In genomic region chr3:37274661-37275060, GRCm38 (mm10) we compare ENCODE assay signal across 35 mouse cellular contexts. TPM values are rescaled to one million over a fixed set of nuclear protein-coding genes. Genes with fewer than 3 reads are reported as not detected.
DNase-seq lines count a peak whose midpoint lies in the region; ATAC-seq and TF ChIP-seq lines count a peak whose summit lies in the region.
"Had no signal": no experiment of that assay in that cellular context is flagged by ENCODE, and none has a peak within 500 bp of the region (broad histone marks: within the 10 kb centered on the region; RNA-seq: fewer than 3 reads in every experiment).

No protein-coding gene starts in this region.

- no peak overlapping the region for H3K9ac ChIP-seq in MEL (ENCODE audit: control insufficient read depth, low read depth, low read length, poor library complexity, severe bottlenecking)
- H3K9ac ChIP-seq in liver, embryonic 12.5 days, result no peak overlapping the region
- no peak overlapping the region for H3K9ac ChIP-seq in liver, postnatal 0 days (replicated peaks)
- no peak overlapping the region for H3K9ac ChIP-seq in midbrain, embryonic 15.5 days
- H3K9ac ChIP-seq in kidney, embryonic 15.5 days, result no peak overlapping the region
- H3K9ac ChIP-seq: embryonic facial prominence, embryonic 13.5 days; forebrain, embryonic 12.5 days; hindbrain, embryonic 12.5 days; intestine, embryonic 15.5 days; limb, embryonic 12.5 days; midbrain, embryonic 12.5 days had no signal

- peak; percentile 25 to 72; a peak in 2 of 4 replicates for TF ChIP-seq EP300 in MEL (IDR thresholded peaks at IDR 0.05; ENCODE audit: low read depth in 1 of 2, low read length in 2 of 2)
- peak; percentile 89 for TF ChIP-seq EP300 in liver, postnatal 0 days (IDR thresholded peaks at IDR 0.05; ENCODE audit: low read depth)

- H3K9me3 ChIP-seq in G1E (replicated peaks), result no peaks in the 10 kb centered on the region
- no peaks in the 10 kb centered on the region for H3K9me3 ChIP-seq in MEL (replicated peaks; ENCODE audit: insufficient read depth, low read length)
- no peaks in the 10 kb centered on the region for H3K9me3 ChIP-seq in liver, embryonic 12.5 days (replicated peaks)
- H3K9me3 ChIP-seq in liver, postnatal 0 days (ENCODE audit: low read length), result no peaks in the 10 kb centered on the region
- no peaks in the 10 kb centered on the region for H3K9me3 ChIP-seq in midbrain, embryonic 15.5 days
- H3K9me3 ChIP-seq in kidney, embryonic 15.5 days (replicated peaks), result no peaks in the 10 kb centered on the region
- H3K9me3 ChIP-seq: embryonic facial prominence, embryonic 13.5 days; forebrain, embryonic 12.5 days; hindbrain, embryonic 12.5 days; intestine, embryonic 15.5 days; limb, embryonic 12.5 days; midbrain, embryonic 12.5 days had no signal

- peak overlapping the region; percentile 32 for H3K4me2 ChIP-seq in liver, embryonic 12.5 days
- no peak overlapping the region for H3K4me2 ChIP-seq in liver, postnatal 0 days (ENCODE audit: low read depth, low read length)
- no peak overlapping the region for H3K4me2 ChIP-seq in midbrain, embryonic 15.5 days
- no peak overlapping the region for H3K4me2 ChIP-seq in kidney, embryonic 15.5 days
- H3K4me2 ChIP-seq: embryonic facial prominence, embryonic 13.5 days; forebrain, embryonic 12.5 days; hindbrain, embryonic 12.5 days; intestine, embryonic 15.5 days; limb, embryonic 12.5 days; midbrain, embryonic 12.5 days had no signal

- H3K27me3 ChIP-seq in G1E (ENCODE audit: insufficient read depth, low read length) (no peaks in the 10 kb centered on the region; the same call in 1 of the 2 replicates), MEL (ENCODE audit: control insufficient read depth in 1 of 2, insufficient read depth in 2 of 2, low read length in 2 of 2) (no peaks in the 10 kb centered on the region)
- no peaks in the 10 kb centered on the region for H3K27me3 ChIP-seq in liver, embryonic 12.5 days (replicated peaks)
- H3K27me3 ChIP-seq in liver, postnatal 0 days (ENCODE audit: insufficient read depth, low read length), result no peaks in the 10 kb centered on the region
- H3K27me3 ChIP-seq in midbrain, embryonic 15.5 days (replicated peaks), result no peaks in the 10 kb centered on the region
- H3K27me3 ChIP-seq in kidney, embryonic 15.5 days, result no peaks in the 10 kb centered on the region
- H3K27me3 ChIP-seq: embryonic facial prominence, embryonic 13.5 days; forebrain, embryonic 12.5 days; hindbrain, embryonic 12.5 days; intestine, embryonic 15.5 days; limb, embryonic 12.5 days; midbrain, embryonic 12.5 days had no signal

- H3K4me3 ChIP-seq in G1E (ENCODE audit: low read depth, low read length), result no peak overlapping the region; the same call in 1 of the 2 replicates
- no peak overlapping the region for H3K4me3 ChIP-seq in MEL (ENCODE audit: control insufficient read depth in 1 of 2, insufficient read depth in 1 of 2, low read depth in 2 of 2, low read length in 2 of 2)
- no peak overlapping the region for H3K4me3 ChIP-seq in liver, embryonic 12.5 days
- H3K4me3 ChIP-seq in liver, postnatal 0 days (ENCODE audit: low read depth, low read length), result no peak overlapping the region
- H3K4me3 ChIP-seq in midbrain, embryonic 15.5 days, result no peak overlapping the region
- no peak overlapping the region for H3K4me3 ChIP-seq in kidney, embryonic 15.5 days (replicated peaks)
- H3K4me3 ChIP-seq: embryonic facial prominence, embryonic 13.5 days; erythroblast, embryonic 14.5 days; forebrain, embryonic 12.5 days; hindbrain, embryonic 12.5 days; intestine, embryonic 15.5 days; left cerebral cortex, adult 2 months; limb, embryonic 12.5 days; midbrain, embryonic 12.5 days had no signal

- TF ChIP-seq RAD21 in MEL (IDR thresholded peaks at IDR 0.05; ENCODE audit: low read depth, low read length), result no peak

- no peak overlapping the region for H3K27ac ChIP-seq in MEL (ENCODE audit: control insufficient read depth, low read depth, low read length)
- H3K27ac ChIP-seq in liver, embryonic 12.5 days, result peak overlapping the region; percentile 65; the same call in 1 of the 2 replicates
- H3K27ac ChIP-seq in liver, postnatal 0 days (ENCODE audit: low read depth), result no peak overlapping the region
- H3K27ac ChIP-seq in midbrain, embryonic 15.5 days, result no peak overlapping the region
- H3K27ac ChIP-seq in kidney, embryonic 15.5 days, result no peak overlapping the region
- H3K27ac ChIP-seq: embryonic facial prominence, embryonic 13.5 days; forebrain, embryonic 12.5 days; hindbrain, embryonic 12.5 days; hindbrain, postnatal 0 days; intestine, embryonic 15.5 days; left cerebral cortex, adult 2 months; limb, embryonic 12.5 days; midbrain, embryonic 12.5 days had no signal

- DNase-seq in G1E (ENCODE audit: low spot score), result no peak
- DNase-seq in MEL (ENCODE audit: low read depth, low spot score), result peak; percentile 27
- no peak for DNase-seq in liver, postnatal 0 days
- no peak for DNase-seq in lung, postnatal 14 days
- DNase-seq: adrenal gland, postnatal 14 days; B cell, adult 2 months; cerebellum, adult 18-20 months; cerebellum, postnatal 10 days; gastrocnemius, postnatal 14 days; heart, postnatal 36 days; kidney, adult 8-10 months; kidney, postnatal 25 days; lung, adult 18-20 months; retina, postnatal 1 day; right cerebral cortex, postnatal 14 days; thymus, postnatal 25 days had no signal

- peak; percentile 87 for ATAC-seq in G1E (ENCODE audit: extremely low read depth, insufficient number of reproducible peaks, low FRiP score, poor library complexity, severe bottlenecking)
- peak; percentile 94 for ATAC-seq in liver, embryonic 12.5 days
- peak; percentile 66 for ATAC-seq in liver, postnatal 0 days
- no peak for ATAC-seq in midbrain, embryonic 15.5 days (replicated peaks)
- ATAC-seq in kidney, embryonic 15.5 days (replicated peaks; ENCODE audit: low FRiP score), result no peak
- ATAC-seq: hindbrain, postnatal 0 days; intestine, embryonic 15.5 days; lung, postnatal 0 days had no signal

- no peaks in the 10 kb centered on the region for H3K79me2 ChIP-seq in MEL (ENCODE audit: control insufficient read depth, insufficient read depth, low read length, poor library complexity)

- H3K36me3 ChIP-seq in G1E (replicated peaks) (no peaks in the 10 kb centered on the region), MEL (ENCODE audit: control insufficient read depth in 1 of 2, insufficient read depth in 2 of 2, low read length in 2 of 2) (no peaks in the 10 kb centered on the region)
- H3K36me3 ChIP-seq in liver, embryonic 12.5 days, result no peaks in the 10 kb centered on the region
- no peaks in the 10 kb centered on the region for H3K36me3 ChIP-seq in liver, postnatal 0 days (replicated peaks; ENCODE audit: insufficient read depth, low read length)
- H3K36me3 ChIP-seq in midbrain, embryonic 15.5 days (replicated peaks), result no peaks in the 10 kb centered on the region
- H3K36me3 ChIP-seq in kidney, embryonic 15.5 days, result no peaks in the 10 kb centered on the region
- H3K36me3 ChIP-seq: embryonic facial prominence, embryonic 13.5 days; forebrain, embryonic 12.5 days; hindbrain, embryonic 12.5 days; intestine, embryonic 15.5 days; limb, embryonic 12.5 days; midbrain, embryonic 12.5 days had no signal

- WGBS in liver, embryonic 12.5 days (ENCODE audit: insufficient replicate concordance), result 23% methylated on average over 6 of the region's 6 CpGs
- 40% methylated on average over 6 of the region's 6 CpGs for WGBS in liver, postnatal 0 days (ENCODE audit: insufficient replicate concordance)
- WGBS in midbrain, embryonic 15.5 days, result 85% methylated on average over 6 of the region's 6 CpGs
- WGBS in kidney, embryonic 15.5 days, result 80% methylated on average over 6 of the region's 6 CpGs

- TF ChIP-seq CTCF in G1E (IDR thresholded peaks at IDR 0.05; ENCODE audit: low read depth, low read length) (no peak), MEL (IDR thresholded peaks at IDR 0.05 in 2 of 3, conservative IDR thresholded peaks at IDR 0.05 in 1 of 3; ENCODE audit: control insufficient read depth in 1 of 3, insufficient read depth in 1 of 3, low read depth in 2 of 3, low read length in 3 of 3, poor library complexity in 1 of 3, severe bottlenecking in 1 of 3) (no peak)
- TF ChIP-seq CTCF in liver, postnatal 0 days (IDR thresholded peaks at IDR 0.05; ENCODE audit: low read depth), result no peak

- TF ChIP-seq POLR2A in MEL (IDR thresholded peaks at IDR 0.05; ENCODE audit: control insufficient read depth in 1 of 2, insufficient read depth in 1 of 2, low read depth in 1 of 2, low read length in 2 of 2, poor library complexity in 1 of 2), result no peak

- peaks cover 49% of the 10 kb centered on the region for H3K4me1 ChIP-seq in G1E (ENCODE audit: insufficient read depth, low read depth, low read length)
- peaks cover 0 to 5% of the 10 kb centered on the region in 2 experiments; a peak in 2 of 4 replicates for H3K4me1 ChIP-seq in MEL (ENCODE audit: control insufficient read depth in 1 of 2, insufficient read depth in 2 of 2, low read length in 2 of 2)
- H3K4me1 ChIP-seq in liver, embryonic 12.5 days, result peaks cover 25% of the 10 kb centered on the region
- no peaks in the 10 kb centered on the region for H3K4me1 ChIP-seq in liver, postnatal 0 days (ENCODE audit: insufficient read depth)
- no peaks in the 10 kb centered on the region for H3K4me1 ChIP-seq in midbrain, embryonic 15.5 days
- H3K4me1 ChIP-seq in kidney, embryonic 15.5 days, result no peaks in the 10 kb centered on the region
- H3K4me1 ChIP-seq: embryonic facial prominence, embryonic 13.5 days; forebrain, embryonic 12.5 days; hindbrain, embryonic 12.5 days; intestine, embryonic 15.5 days; limb, embryonic 12.5 days; midbrain, embryonic 12.5 days had no signal

RNA-seq across cellular contexts. Expression of gene Bbs12, which starts 37.7 kb away (rescaled TPM):
- total RNA-seq in G1E (2014; fragmentation: Nextera tagmentation) (26.5 and 27.3 TPM in 2 replicates), G1E (2017) (25.3 and 31.6 TPM in 2 replicates), MEL (2012; rRNA removed) (5.7 and 6.2 TPM in 2 replicates)
- polyA plus RNA-seq in G1E (2012) (0.51 and 0.52 TPM in 2 replicates), MEL (2012; ENCODE audit: insufficient read depth in 1 of 2, insufficient read length in 2 of 2, low read depth in 1 of 2, low replicate concordance in 2 of 2, missing spikeins in 1 of 2) (1 to 10 TPM in 1 of 2 experiments, not detected in 1; 7.1 TPM)
- 5.2 and 5.9 TPM in 2 replicates for polyA plus RNA-seq in liver, embryonic 12.5 days (2016; fragmentation: Nextera tagmentation; extraction: Ambion mirVana)
- polyA plus RNA-seq in liver, postnatal 0 days (2015; fragmentation: Nextera tagmentation; extraction: Ambion mirVana), result 1.4 and 1.5 TPM in 2 replicates
- polyA plus RNA-seq in midbrain, embryonic 15.5 days (2015; fragmentation: Nextera tagmentation; extraction: Ambion mirVana), result 4.9 and 5.0 TPM in 2 replicates
- 8.5 and 8.7 TPM in 2 replicates for polyA plus RNA-seq in kidney, embryonic 15.5 days (2015; fragmentation: Nextera tagmentation; extraction: Ambion mirVana)
- polyA plus RNA-seq: erythroblast, embryonic 14.5 days had no signal

RNA-seq across cellular contexts. Expression of gene Cetn4, which starts 37.8 kb away (rescaled TPM):
- total RNA-seq in G1E (2014; fragmentation: Nextera tagmentation) (18.2 and 26.3 TPM in 2 replicates), G1E (2017) (14.8 and 15.7 TPM in 2 replicates), MEL (2012; rRNA removed) (0.85 and 1.3 TPM in 2 replicates)
- polyA plus RNA-seq in G1E (2012) (6.3 TPM in 2 replicates), MEL (2012; ENCODE audit: insufficient read depth in 1 of 2, insufficient read length in 2 of 2, low read depth in 1 of 2, low replicate concordance in 2 of 2, missing spikeins in 1 of 2) (1 to 10 TPM in 1 of 2 experiments, not detected in 1; 3.8 TPM)
- 1.7 and 2.3 TPM in 2 replicates for polyA plus RNA-seq in liver, embryonic 12.5 days (2016; fragmentation: Nextera tagmentation; extraction: Ambion mirVana)
- polyA plus RNA-seq in liver, postnatal 0 days (2015; fragmentation: Nextera tagmentation; extraction: Ambion mirVana), result 1.3 TPM in 2 replicates
- polyA plus RNA-seq in midbrain, embryonic 15.5 days (2015; fragmentation: Nextera tagmentation; extraction: Ambion mirVana), result 2.1 and 2.8 TPM in 2 replicates
- 3.8 and 4.2 TPM in 2 replicates for polyA plus RNA-seq in kidney, embryonic 15.5 days (2015; fragmentation: Nextera tagmentation; extraction: Ambion mirVana)
- polyA plus RNA-seq: small intestine, adult 2 months had no signal

RNA-seq across cellular contexts. Expression of gene Il21, which starts 42.2 kb away (rescaled TPM):
- total RNA-seq in G1E (2014; fragmentation: Nextera tagmentation) (not detected in 2 replicates), G1E (2017) (0.22 and 0.23 TPM in 2 replicates), MEL (2012; rRNA removed) (not detected in 2 replicates)
- polyA plus RNA-seq in G1E (2012) (not detected in 2 replicates), MEL (2012; ENCODE audit: insufficient read depth in 1 of 2, insufficient read length in 2 of 2, low read depth in 1 of 2, low replicate concordance in 2 of 2, missing spikeins in 1 of 2) (not detected)
- not detected in 2 replicates for polyA plus RNA-seq in liver, embryonic 12.5 days (2016; fragmentation: Nextera tagmentation; extraction: Ambion mirVana)
- polyA plus RNA-seq in liver, postnatal 0 days (2015; fragmentation: Nextera tagmentation; extraction: Ambion mirVana), result not detected in 2 replicates
- not detected in 2 replicates for polyA plus RNA-seq in midbrain, embryonic 15.5 days (2015; fragmentation: Nextera tagmentation; extraction: Ambion mirVana)
- polyA plus RNA-seq in kidney, embryonic 15.5 days (2015; fragmentation: Nextera tagmentation; extraction: Ambion mirVana), result not detected in 2 replicates
- total RNA-seq: adrenal gland, postnatal 14 days; common myeloid progenitor, adult 5-6 weeks; gastrocnemius, postnatal 14 days; granulocyte monocyte progenitor cell, adult 5-6 weeks; heart, postnatal 36 days; hindbrain, postnatal 0 days had no signal
- polyA plus RNA-seq: embryonic facial prominence, embryonic 13.5 days; erythroblast, embryonic 14.5 days; forebrain, embryonic 12.5 days; heart, embryonic 16.5 days; hindbrain, embryonic 12.5 days; hindbrain, postnatal 0 days; intestine, embryonic 15.5 days; limb, embryonic 12.5 days; lung, postnatal 0 days; midbrain, embryonic 12.5 days; neural tube, embryonic 14.5 days; small intestine, adult 2 months; stomach, embryonic 14.5 days had no signal

Comparison
In these comparisons a context has a peak if more than half of its experiments do, and no peak if none do; other contexts are left out.
1. ATAC-seq: peak in G1E (single experiment), liver, embryonic 12.5 days (single experiment) and liver, postnatal 0 days (single experiment); none in midbrain, embryonic 15.5 days (single experiment) and kidney, embryonic 15.5 days (single experiment).